Mouse (Mus musculus) erythroblast, adult 5-6 weeks (primary cell): ENCODE measurements around the gene Duox1. TPM values are rescaled to one million over a fixed set of nuclear protein-coding genes. Genes with fewer than 3 reads are reported as not detected.

Experiments
- ATAC-seq: replicated peaks from 2 replicates; pipeline ENCODE4 v1.8.0; 2016; ENCODE audit warnings: moderate number of reproducible peaks, mild to moderate bottlenecking, moderate TSS enrichment, inconsistent platforms; ENCODE audit not compliant: poor library complexity, low FRiP score, severe bottlenecking
- total RNA-seq, 2 experiments: library from RNA; stranded (forward) in 1 of 2; stranded (reverse) in 1 of 2; fragments of 150-400 nt in 1 of 2; fragments of 200-764, 138-1000 nt in 1 of 2; gene quantifications; 2 replicates each; pipeline versions ENCODE4 v1.2.3 to v1.2.4; 2015 to 2017; ENCODE audit warnings: low replicate concordance in 2 of 2

Gene Duox1
- total RNA-seq, 2 experiments from 2014 or later = not detected

DNA sequence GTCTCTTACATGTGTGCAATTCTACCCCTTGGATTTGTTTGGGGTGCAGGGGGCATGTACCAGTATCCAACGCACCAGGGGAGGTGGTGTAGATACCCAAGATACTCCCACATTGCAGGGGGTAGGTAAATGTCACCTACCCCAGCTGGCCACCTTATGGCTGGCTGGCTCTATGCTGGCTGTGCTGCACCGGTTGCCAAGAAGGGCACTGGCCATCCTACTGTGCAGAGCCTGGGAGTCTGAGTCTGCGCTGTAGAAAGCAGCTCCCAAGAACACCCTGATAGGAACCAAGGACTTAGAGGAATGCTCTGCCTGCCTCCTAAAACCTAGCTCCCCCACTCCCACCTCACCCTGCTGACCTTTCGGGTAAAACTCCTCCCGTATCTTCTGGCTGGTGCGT, 37.5 kb downstream of the Duox1 start:
- no peak for ATAC-seq

DNA sequence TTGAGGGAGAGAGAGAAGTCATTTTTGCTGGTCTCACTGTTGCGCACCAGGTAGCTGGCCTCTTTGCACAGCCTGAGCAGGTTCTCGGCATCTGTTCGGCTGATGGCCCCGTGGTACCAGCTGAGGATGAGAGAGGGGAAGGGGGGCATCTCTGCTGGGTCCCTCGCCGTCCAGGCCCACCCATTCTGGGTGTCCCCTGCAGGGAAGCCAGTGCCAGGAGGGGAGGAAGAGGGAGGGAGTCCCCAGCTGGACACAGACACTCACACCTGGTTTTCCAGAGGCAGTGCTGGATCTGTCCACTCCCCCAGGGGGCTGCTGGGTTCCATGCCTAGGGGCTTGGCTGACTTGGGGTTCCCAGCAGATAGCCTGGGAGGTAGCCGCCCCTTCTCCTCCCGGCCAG, 38.3 kb downstream of the Duox1 start:
- no peak for ATAC-seq

DNA sequence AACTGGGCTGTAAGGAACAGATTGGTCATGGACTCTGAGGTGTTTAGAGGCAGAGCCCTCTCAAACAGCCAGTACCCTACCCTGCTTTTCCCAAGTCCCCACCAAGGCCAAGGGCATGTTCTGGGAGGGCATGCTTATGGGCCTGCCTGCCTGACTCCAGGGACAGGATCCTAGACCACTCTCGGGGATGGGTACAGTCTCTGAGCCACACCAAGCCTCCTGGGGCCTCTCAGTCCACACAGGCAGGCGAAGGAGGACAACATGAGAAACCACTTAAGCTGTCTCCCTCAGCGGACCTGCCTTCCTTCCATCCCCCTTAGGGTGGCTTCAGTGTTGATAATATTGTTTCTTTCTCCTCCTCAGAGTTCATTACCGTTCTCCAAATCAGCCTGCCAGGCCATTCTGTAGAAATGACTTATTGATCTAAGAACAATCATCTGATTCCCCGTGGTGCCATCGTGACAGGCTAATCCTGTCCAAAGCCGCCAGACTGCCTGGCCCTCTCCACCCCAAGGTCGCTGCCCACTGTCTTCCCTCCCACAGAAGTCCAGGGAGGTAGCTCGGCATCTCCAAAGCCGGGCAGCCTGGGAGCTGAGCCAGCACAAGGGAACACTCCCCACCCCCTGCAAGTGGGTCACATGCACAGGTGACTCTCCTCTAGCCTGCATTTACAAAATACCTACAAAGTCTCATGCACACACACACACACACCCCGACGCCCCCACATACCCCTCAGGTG, 38.9 kb downstream of the Duox1 start:
- no peak for ATAC-seq

DNA sequence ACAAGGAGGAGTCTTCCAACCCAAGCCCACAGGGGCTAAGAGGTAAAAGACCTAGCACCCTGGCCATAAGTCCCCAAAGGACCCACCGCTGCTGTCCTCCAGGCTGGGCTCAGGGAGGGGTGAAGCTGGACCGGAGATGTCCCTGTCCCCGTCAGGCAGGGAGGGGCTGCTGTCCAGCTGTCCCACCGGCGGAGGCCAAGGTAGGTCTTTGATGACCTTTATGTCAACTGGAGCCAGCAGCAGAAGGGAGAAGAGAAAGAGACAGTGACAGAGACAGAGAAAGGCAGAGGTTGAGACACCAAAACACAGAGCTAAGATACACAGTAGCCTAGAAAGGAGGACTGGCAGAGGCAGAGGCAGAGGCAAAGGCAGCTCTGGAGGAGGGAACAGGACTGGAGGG, 39.9 kb downstream of the Duox1 start:
- no peak for ATAC-seq

DNA sequence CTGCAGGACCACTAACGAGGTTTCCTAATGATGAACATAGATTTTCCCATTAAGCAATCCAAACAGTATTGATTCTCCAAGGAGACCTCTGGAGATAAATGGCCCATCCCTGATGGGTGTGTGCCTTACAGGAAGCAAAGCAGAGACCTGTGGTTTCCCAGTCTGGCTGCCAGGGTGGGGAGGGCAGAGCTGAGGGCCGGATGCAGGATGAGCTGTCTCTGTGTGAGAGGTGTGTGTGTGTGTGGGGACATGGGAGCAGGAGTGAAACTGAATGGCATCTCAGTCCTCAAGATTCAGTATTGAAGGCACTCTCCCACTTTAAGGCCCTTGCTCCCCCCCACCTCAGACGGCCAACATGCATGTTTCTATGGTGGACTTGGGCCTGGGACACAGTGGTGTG, 40.7 kb downstream of the Duox1 start:
- no peak for ATAC-seq

DNA sequence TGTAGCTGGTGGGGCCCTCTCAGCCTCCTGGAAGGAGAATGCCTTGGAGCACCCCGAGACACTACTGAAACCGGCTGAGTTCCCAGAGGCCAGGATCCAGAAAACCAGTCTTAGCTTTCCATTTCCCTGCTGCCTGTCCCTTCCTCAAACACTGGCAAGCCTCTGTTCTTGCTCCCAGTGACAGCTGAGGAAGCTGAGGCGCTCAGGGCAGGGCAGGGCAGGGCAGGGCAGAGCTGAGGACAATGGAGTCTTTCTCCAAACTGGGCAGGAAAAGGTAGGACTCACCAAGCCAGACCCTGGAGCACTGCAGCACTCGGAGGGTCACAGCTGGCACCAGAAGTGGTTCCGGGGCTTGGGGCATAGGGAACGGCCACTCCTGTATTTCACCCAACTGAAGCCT, 44.8 kb downstream of the Duox1 start:
- ATAC-seq = no peak

DNA sequence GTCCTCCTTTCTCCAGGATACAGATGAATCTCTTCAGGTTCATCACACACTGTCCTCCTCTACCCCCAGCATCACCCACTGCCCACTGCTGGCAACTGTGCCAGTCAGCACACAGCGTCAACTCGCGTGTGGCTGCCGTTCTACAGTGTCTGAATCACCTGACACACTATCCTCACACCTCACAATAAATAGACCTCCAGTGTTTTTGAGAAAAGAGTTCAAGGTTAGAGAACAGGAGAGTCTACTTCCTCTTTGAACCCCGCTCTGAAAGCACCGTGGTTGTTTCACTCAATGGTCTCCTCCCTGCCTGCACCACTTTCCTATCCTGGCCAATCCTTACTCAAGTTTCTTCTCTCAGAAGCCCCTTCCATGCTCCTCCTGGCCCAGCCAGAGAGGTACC, 45.7 kb downstream of the Duox1 start:
- no peak for ATAC-seq

DNA sequence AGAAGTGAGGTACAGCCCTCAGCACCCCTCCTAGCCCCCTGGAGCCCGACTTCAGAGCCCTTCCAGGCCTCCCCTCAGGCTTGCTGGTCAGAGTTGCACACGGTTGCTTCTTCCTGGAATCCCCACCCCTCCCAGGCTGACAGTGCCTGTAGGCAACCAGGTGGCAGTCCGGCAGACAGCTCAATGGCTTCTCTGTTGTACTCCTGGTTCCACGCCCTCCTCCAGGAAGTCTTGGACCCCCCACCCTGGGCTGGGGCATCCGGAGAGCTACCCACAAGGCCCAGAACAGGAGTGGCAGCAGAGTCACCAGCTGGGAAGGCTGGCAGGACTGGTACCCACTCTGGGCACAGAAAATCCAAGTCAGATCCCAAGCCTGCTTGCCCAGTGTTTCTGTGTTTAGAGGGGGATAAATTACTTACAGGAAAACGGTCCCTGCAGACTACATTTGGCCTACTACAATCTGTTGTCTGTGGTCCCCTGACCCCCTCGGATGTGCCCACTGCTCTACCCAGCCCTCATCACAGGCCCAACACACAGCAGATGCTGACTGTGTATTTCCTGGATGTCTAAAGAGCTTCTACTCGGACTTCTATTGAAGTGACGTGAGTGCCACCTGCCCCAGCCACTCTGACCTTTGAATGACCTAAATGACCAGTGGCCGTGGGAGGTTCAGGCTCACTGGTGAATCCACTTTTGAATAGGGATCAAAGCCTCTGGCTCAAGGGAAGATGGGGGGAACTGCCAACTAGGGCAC, 46.6 kb downstream of the Duox1 start:
- ATAC-seq = no peak

DNA sequence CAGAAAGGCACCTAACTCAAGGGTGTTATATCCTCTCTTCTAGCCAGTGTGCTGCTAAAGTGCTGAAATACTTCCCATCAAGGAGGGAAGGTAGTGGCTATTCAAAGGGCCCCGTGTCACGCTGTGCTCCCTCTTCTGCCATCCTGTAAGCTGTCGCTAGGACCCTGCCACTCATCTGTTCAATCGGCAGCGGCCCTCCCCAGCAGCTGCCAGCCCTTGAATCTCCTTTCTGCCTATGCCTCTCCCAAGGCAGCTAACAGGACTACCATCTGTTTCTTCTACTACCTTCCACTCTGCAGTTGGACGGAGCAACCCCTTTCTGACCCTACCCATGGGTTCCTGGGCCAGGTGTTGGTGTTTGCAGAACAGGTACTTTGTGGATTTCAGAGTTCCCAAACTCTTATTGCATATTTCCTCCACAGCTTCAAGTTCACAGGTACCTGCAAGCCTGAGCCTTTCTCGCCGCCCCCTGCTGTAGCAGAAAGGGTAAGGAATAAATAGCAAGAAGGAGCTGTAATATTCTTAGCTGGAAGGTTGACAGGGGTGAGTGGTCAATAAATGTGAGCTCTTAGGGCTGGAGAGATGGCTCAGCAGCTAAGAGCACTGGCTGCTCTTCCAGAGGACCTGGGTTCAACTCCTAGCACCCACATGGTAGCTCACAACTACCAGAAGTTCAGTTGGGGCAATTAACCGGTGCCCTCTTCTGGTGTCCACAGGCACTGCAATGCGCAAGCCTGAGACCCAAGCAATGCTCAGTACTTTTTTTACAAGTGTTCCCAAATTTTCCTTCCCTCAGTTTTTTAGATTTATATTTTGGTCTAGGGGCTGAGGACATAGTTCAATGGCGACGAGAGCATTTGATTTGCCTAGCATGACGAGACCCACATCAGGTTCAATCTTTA, 47.4 kb downstream of the Duox1 start:
- no peak for ATAC-seq

DNA sequence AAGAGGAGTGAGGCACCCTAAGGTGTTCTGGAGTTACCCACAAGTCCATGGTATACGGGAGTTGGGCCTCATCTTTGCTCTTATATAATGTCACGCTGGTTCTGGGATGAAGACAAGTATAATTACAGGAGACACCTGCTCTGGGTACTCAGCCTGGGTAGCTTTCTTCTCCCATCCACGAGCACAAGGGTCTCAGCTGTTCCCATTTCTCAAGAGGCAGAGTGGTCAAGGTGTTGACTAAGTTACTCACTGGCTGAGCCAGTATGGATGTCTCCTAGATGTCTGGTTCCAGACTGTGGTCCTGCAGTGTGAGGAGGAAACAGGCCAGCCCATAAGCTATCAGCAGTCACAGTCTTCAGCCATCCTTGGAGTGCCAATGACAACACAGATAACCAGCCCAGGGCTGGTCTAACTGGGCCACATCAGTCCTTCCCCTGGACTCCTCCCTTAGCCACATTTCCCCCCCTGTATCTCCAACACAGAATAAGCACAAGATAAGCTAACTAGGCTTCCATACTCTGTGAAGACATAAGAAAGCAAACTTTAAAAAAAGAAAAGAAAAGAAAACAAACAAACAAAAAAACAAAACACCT, 49.0 kb downstream of the Duox1 start:
- peak; percentile 76 for ATAC-seq

DNA sequence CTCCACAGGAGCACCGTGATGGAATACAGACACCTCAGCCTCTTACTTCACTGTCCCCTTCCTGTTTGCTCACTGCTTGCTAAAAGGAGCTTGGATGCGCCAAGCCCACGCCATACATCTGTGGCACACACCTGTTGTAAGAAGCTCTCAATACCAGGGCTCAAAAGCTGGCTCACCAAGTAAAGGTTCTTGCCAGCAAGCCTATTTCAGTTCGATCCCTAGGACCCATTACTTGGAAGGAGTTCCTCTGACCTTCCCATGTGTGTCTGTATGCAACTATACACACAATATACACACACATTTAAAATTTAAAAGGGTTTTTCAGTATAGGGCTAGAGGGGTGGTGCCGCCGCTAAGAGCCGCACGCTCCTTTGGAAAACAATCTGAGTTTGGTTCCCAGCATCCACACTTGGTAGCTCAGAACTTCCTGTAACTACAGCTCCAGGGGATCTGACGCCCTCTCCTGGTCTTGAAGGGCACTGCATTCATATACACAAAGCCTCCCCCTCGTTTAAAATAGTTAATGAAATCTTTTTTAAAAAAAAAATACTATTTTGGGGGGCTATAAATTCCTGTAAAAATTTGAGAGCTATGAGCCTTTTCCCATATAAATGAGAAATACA, 49.9 kb downstream of the Duox1 start:
- no peak for ATAC-seq

DNA sequence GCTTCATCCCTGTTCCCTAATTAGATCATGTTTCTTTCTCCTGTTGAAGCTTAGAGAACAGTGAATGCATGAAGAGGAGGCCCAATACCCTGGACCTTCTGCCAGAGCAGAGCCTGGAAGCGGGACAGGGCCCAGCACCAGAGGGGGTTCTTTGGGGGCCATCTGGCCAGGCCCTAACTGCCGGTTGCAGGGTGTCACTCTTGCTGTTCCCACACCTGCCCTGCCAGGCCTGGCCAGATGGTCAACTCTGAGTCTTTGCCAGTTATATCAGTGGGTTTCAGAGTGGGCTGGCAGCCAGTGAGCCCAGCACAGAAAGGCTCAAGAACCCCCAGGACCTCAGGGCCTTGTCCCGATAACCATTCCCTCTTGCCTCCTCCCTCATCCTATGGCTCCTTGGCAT, 50.6 kb downstream of the Duox1 start:
- ATAC-seq = no peak

DNA sequence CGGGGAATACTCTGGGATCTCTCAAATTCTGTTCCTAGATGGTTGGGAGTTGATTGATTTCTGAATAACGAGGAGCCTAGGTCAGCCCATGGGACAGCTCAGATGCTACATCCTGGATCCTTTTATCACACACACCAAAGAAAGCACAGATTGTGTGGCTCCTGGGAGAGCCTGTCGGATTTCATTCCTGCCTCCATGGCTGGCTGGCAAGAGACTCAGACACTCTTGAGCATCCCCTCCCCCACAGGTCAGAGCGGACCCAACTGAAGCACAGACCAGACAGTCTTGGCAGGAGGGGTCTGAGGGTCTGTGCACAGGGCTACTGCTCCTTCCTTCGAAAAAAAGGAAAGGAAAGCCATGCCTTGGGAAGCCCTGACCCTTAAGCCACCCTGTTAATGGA, 51.2 kb downstream of the Duox1 start:
- no peak for ATAC-seq

DNA sequence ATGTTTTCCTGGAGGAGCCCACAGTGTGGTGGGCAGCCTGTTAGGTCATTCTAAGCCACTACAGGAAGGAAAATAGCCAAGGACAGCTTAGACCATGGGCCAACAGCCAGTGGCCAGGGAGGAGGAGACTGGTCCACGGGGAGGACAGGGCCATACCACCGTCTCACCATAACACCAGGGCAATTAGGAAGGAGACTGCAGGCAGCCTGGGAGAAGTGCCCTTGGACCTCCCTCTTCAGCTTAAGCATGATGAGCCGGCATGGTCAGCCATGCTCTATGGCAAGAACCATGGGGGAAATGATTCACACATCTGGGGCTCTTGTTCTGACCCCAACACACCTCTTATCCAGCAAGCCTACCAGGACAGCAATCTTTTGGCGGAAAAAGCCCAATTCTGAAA, 51.7 kb downstream of the Duox1 start:
- ATAC-seq = no peak

DNA sequence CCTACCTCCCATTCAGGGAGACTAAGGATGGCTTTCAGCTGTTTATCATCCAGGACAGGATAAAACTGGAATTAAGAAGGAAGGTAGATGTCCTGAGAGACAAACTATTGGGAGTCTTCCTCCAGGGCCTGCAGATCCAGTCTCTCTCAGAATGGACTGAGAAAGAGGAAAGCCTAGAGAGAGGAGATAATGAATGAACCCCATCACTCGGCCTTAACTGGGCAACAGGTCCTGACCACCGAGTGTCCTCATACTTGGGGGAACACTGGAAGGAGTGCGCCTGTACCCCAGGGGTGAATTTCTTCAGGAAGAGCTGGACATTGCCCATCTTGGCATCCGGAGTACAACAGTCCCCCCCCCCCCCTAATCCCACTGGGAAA, 52.2 kb downstream of the Duox1 start:
- no peak for ATAC-seq

DNA sequence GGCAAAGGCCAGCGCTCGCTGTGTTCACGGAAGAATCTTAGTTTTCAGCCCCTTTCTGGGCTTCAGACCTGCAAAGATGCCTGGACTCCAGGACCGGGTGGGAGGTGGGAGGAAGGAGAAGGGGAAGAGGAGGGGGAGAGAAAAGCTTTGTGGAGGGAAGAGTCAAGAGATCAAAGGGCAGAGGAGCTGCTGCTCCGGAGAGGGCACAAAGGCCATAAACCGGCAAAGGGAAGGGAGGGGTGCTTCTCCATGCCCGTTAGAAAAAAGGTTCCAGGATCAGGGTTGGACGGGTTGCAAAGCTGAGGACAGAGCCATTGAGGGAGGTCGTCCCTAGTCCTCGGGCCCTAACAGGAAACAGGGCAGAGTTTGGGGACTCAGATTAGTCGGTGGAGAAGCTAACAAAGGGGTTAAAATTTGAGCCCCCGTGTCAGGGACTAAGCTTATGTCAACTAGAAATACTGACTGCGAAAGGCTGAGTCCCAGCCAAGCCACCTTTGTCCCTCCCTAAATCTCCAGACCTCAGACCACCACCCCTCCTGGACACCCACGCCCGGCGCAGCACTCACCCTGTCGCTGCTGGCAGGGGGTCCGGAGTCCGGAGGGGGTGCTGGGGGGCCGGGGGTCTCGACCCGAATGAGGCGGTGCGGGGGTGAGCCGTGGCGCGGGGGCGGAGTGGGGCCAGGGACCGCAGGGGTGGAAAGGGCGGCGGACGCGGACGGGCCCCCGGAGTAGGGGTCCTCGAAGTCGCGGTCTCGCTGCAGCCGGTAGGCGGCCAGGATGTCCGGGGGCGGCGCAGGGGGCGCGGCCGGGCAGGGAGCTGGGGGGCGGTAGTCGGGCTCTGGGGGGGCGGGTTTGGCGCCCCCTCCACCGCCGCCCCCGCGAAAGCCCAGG, 52.9 kb downstream of the Duox1 start:
- no peak for ATAC-seq

DNA sequence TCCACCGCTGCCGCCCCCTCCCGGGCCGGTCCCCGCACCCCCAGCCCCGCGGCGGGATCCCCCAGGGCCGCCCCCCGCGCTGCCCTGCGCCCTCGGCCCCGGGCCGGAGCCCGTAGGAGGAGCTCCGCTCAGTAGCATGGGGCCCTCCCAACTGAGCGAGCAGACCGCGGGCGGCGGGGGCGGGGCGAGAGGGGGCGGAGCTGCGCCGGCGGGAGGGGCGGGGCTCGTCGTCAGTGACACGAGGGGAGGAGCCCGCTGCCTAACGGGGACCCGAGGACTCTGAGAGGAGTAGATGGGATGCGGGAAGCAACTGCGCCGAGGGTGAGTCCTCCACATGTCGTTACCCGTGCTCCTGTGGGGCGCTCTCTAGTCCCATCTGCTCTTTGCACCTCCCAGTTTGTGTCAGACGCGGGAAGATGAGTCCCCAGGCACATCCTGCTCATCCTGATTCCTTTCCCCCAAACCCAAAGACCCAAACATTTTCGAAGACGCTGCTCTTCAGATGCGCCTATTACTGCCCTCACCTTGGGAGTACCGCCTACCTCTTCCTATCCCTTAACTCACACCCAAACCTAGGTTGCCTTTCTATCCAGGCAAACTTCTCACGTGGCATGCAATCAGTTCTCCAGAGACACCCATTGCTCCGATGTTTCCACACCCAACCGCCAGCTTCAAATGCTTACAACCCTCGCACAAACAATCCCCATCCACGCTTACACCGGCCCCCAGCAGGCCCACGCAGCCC, 53.7 kb downstream of the Duox1 start, which contains the start of gene Shf:
Gene Shf (minus strand): TSS at position 168 of the 745 bp plus-strand sequence.
- peak; percentile 77 for ATAC-seq

DNA sequence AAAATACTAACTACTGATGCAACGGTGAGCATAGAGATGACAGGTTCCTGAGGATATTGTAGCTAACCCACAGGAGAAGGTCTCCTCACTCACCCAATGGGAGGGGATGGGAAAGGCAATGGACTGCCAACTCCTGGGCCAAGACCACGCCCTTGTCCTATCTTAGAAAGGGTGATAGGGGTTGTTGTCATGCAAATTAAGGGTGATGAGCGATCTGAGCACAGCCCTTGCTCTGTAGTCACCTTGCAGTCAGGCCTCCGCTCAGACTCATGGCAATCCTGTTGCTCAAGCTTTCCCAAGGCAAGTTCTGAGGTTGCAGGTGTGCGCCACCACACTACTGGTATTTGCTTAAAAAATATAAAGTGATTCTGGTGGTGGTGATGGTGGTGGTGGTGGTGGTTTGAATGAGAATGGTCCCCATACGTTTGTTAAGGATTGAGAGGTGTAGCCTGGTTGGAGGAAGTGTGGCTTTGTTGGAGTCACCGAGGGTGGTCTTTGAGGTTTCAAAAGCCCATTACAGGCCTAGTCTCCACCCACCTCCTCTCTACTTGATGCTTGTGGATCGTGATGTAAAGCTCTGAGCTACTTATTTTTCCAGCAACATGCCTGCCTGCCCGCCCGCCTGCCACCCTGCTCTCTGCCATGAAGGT, 54.8 kb downstream of the Duox1 start:
- ATAC-seq = no peak
